Mouse (Mus musculus) kidney, embryonic 14.5 days (tissue): ENCODE measurements around the gene Itfg1. TPM values are rescaled to one million over a fixed set of nuclear protein-coding genes. Genes with fewer than 3 reads are reported as not detected.
A peak's percentile ranks its signal among the peaks of the same experiment; 100 is the strongest.
"Not testable (repeated sequence)": the region's sequence is repeated elsewhere in the genome, so short reads cannot be mapped to it uniquely, and the experiment has no call there.

Source experiments
- ATAC-seq: fragments of 200-750 bp; cut with Nextera tagmentation; 2 replicates; pipeline ENCODE4 v1.8.0; 2017; ENCODE audit warnings: moderate number of reproducible peaks, mild to moderate bottlenecking, moderate TSS enrichment, moderate library complexity; ENCODE audit not compliant: low FRiP score, low TSS enrichment
- H3K27ac ChIP-seq: fragments of 300-500 bp; sonication (generic); 2 replicates; pipeline ENCODE4 v1.5.1; 2014; ENCODE audit warnings: low read depth, mild to moderate bottlenecking, low read length, moderate library complexity, mixed read lengths
- H3K27me3 ChIP-seq: fragments of 300-500 bp; sonication (generic); 2 replicates; pipeline ENCODE4 v1.6.1; 2014; ENCODE audit warnings: mild to moderate bottlenecking, low read length; ENCODE audit not compliant: control insufficient read depth, insufficient read depth
- H3K36me3 ChIP-seq: fragments of 300-500 bp; sonication (generic); 2 replicates; pipeline ENCODE4 v1.6.1; 2014; ENCODE audit warnings: low read length, mixed read lengths; ENCODE audit not compliant: control insufficient read depth, insufficient read depth
- H3K4me1 ChIP-seq: fragments of 300-500 bp; sonication (generic); 2 replicates; pipeline ENCODE4 v1.6.1; 2014; ENCODE audit warnings: low read length, mixed read lengths; ENCODE audit not compliant: control insufficient read depth, insufficient read depth
- H3K4me2 ChIP-seq: fragments of 300-500 bp; sonication (generic); replicated peaks from 2 replicates; pipeline ENCODE4 v1.6.1; 2014; ENCODE audit warnings: low read depth, mild to moderate bottlenecking, low read length
- H3K4me3 ChIP-seq: fragments of 300-500 bp; sonication (generic); 2 replicates; pipeline ENCODE4 v1.5.1; 2014; ENCODE audit warnings: mild to moderate bottlenecking, low read length
- H3K9ac ChIP-seq: fragments of 300-500 bp; sonication (generic); 2 replicates; pipeline ENCODE4 v1.6.1; 2014; ENCODE audit warnings: low read depth, mild to moderate bottlenecking, low read length, moderate library complexity
- H3K9me3 ChIP-seq: fragments of 300-500 bp; sonication (generic); 2 replicates; pipeline ENCODE4 v1.6.1; 2016; ENCODE audit warnings: low read length; ENCODE audit not compliant: control insufficient read depth
- WGBS: fragments of 180-500 bp; shearing (Covaris S2); extraction: QIAGEN DNeasy Blood & Tissue Kit; methylation state at CpG from one replicate; pipeline ENCODE4 v1.1.7; 2014; 5-methylcytosine and 5-hydroxymethylcytosine counted together
- polyA plus RNA-seq: library from polyadenylated mRNA; unstranded; fragments of >200 nt; fragmentation: Nextera tagmentation; extraction: Ambion mirVana; gene quantifications from 2 replicates; pipeline ENCODE4 v1.2.1, GENCODE M21; 2014

The Itfg1 gene
- polyA plus RNA-seq = 67.0 and 90.0 TPM in 2 replicates

- H3K9me3 ChIP-seq = no peaks in the 10 kb centered on the region
- WGBS = under 1% methylated on average over 53 of the region's 54 CpGs
- peak; percentile 98 for ATAC-seq
- H3K4me1 ChIP-seq = no peaks in the 10 kb centered on the region
- peak within 1 kb of the TSS; percentile 96 for H3K27ac ChIP-seq
- H3K36me3 ChIP-seq = peaks cover 7% of the 10 kb centered on the region; the same call in 1 of the 2 replicates
- no peaks in the 10 kb centered on the region for H3K27me3 ChIP-seq
- peak within 1 kb of the TSS; percentile 90 for H3K9ac ChIP-seq
- H3K4me2 ChIP-seq = peak within 1 kb of the TSS; percentile 75
- H3K4me3 ChIP-seq = peak within 1 kb of the TSS; percentile 93
These were observed at the start of gene Itfg1, which contains the start of gene Phkb for GRCm38 (mm10) chr8:85840657-85841488. Itfg1 (minus strand) TSS chr8:85840921. Phkb (plus strand) TSS chr8:85840959.

DNA sequence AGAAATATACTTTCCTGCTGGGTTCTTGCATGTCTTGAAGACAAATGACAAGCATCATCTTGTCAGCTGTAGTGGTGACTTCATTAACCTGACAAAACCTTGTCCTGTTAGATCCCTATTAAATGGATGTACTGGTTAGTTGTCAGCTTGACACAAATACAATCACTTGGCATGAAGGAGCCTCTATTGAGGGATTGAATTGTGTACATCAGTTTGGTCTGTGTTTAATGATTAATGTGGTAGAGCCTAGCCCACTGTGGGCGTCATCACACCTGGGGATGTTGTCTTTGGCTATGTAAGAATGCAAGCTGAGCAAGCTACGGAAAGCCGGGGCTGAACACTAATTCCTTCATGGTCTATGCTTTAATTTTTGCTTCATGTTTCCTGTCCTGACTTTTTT is 44.1 kb upstream of the Itfg1 start:
- Histone ChIP-seq H3K4me3 (no peak overlapping the region), H3K27ac (no peak overlapping the region), H3K9me3 (no peaks in the 10 kb centered on the region), H3K4me1 (no peaks in the 10 kb centered on the region), H3K4me2 (no peak overlapping the region), H3K27me3 (no peaks in the 10 kb centered on the region), H3K36me3 (peaks cover 14% of the 10 kb centered on the region), H3K9ac (no peak overlapping the region)
- no peak for ATAC-seq
- WGBS = 91% methylated on average over 3 of the region's 3 CpGs

- peaks cover 18% of the 10 kb centered on the region for H3K36me3 ChIP-seq
- H3K27me3 ChIP-seq = no peaks in the 10 kb centered on the region
- H3K4me1 ChIP-seq = no peaks in the 10 kb centered on the region
- no peak overlapping the region for H3K4me3 ChIP-seq
- 89% methylated on average over 7 of the region's 7 CpGs for WGBS
- ATAC-seq = no peak
- no peak overlapping the region for H3K27ac ChIP-seq
- no peak overlapping the region for H3K4me2 ChIP-seq
- H3K9ac ChIP-seq = no peak overlapping the region
- H3K9me3 ChIP-seq = no peaks in the 10 kb centered on the region
These were observed 38.9 kb upstream of the Itfg1 start for GRCm38 (mm10) chr8:85879624-85880023.

DNA sequence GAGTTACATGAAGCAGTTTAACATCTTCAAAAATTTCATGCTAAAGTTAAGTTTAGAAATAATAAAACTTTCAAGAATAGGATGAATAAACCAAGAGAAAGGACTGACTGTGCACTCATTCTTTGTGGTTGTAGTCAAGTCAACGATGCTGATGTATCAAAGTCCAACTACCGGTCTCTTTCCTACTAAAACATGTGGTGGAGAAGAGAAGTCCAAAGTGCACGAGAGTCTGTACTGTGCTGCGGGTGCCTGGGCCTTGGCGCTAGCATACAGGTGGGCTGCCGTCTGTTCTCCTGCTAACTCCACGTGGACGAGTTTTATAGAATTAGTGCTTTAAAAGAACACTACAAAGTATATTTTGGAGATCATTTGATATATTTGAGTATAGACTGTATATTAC is 37.3 kb upstream of the Itfg1 start:
- no peaks in the 10 kb centered on the region for H3K27me3 ChIP-seq
- no peak for ATAC-seq
- no peak overlapping the region for H3K4me2 ChIP-seq
- no peak overlapping the region for H3K4me3 ChIP-seq
- peaks cover 18% of the 10 kb centered on the region for H3K36me3 ChIP-seq
- H3K27ac ChIP-seq = no peak overlapping the region
- H3K9ac ChIP-seq = no peak overlapping the region
- H3K4me1 ChIP-seq = no peaks in the 10 kb centered on the region
- H3K9me3 ChIP-seq = no peaks in the 10 kb centered on the region
- 95% methylated on average over 8 of the region's 8 CpGs for WGBS

GRCm38 (mm10) chr8:85871660-85872059 is 30.9 kb upstream of the Itfg1 start:
- Histone ChIP-seq H3K9me3 (no peaks in the 10 kb centered on the region), H3K4me2 (no peak overlapping the region), H3K9ac (no peak overlapping the region), H3K4me1 (no peaks in the 10 kb centered on the region), H3K4me3 (no peak overlapping the region), H3K36me3 (no peaks in the 10 kb centered on the region), H3K27ac (no peak overlapping the region; the same call in 1 of the 2 replicates), H3K27me3 (no peaks in the 10 kb centered on the region)
- 69% methylated on average over 2 of the region's 2 CpGs for WGBS
- ATAC-seq = no peak

GRCm38 (mm10) chr8:85862381-85862780 is 21.7 kb upstream of the Itfg1 start:
- H3K4me2 ChIP-seq = no peak overlapping the region
- no peak for ATAC-seq
- 79% methylated on average over 1 of the region's 1 CpGs for WGBS
- no peaks in the 10 kb centered on the region for H3K4me1 ChIP-seq
- no peak overlapping the region for H3K4me3 ChIP-seq
- H3K27ac ChIP-seq = no peak overlapping the region
- no peak overlapping the region for H3K9ac ChIP-seq
- H3K27me3 ChIP-seq = no peaks in the 10 kb centered on the region
- no peaks in the 10 kb centered on the region for H3K9me3 ChIP-seq
- no peaks in the 10 kb centered on the region for H3K36me3 ChIP-seq

DNA sequence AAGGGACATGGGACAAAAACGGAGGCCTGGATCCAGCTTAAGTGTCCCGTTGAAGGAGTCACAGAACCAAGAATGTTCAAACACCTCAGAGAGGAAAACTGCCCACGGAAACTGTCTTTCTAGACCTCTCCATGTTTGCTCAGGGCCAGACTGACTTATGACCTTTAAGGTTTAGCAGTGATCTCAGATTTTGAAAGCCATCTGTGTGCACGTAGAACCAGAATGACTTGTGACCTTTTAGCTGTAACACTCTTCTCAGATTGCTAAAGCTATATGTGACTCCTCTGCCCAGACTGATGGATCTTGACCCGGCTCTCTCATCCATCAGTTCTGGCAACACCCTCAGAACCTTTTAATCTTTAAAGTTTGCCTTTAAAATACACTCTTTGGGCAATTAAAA is 19.9 kb upstream of the Itfg1 start:
- no peak for ATAC-seq
- no peaks in the 10 kb centered on the region for H3K4me1 ChIP-seq
- H3K27me3 ChIP-seq = no peaks in the 10 kb centered on the region
- H3K4me3 ChIP-seq = no peak overlapping the region
- H3K4me2 ChIP-seq = no peak overlapping the region
- no peaks in the 10 kb centered on the region for H3K36me3 ChIP-seq
- WGBS = 31% methylated on average over 5 of the region's 5 CpGs
- no peaks in the 10 kb centered on the region for H3K9me3 ChIP-seq
- H3K27ac ChIP-seq = no peak overlapping the region
- no peak overlapping the region for H3K9ac ChIP-seq

- not testable (repeated sequence) for ATAC-seq, H3K9ac ChIP-seq, H3K9me3 ChIP-seq, H3K4me3 ChIP-seq, H3K27ac ChIP-seq, H3K36me3 ChIP-seq, H3K4me1 ChIP-seq, H3K27me3 ChIP-seq, H3K4me2 ChIP-seq
- WGBS = 43% methylated on average over 11 of the region's 11 CpGs
These were observed 16.6 kb upstream of the Itfg1 start for GRCm38 (mm10) chr8:85857227-85857896.
